Mouse (Mus musculus): ENCODE measurements around the gene Eid3.

Gene Eid3

GRCm38 (mm10) chr10:82866356-82866755 lies at the start of gene Eid3:
Eid3 (plus strand) TSS chr10:82866626.
- no peak for DNase-seq (ENCODE audit: low read depth, low spot score)

- DNase-seq (ENCODE audit: low read depth, low spot score): no peak
Observed at GRCm38 (mm10) chr10:82817514-82817913, 48.9 kb upstream of the Eid3 start.

DNA sequence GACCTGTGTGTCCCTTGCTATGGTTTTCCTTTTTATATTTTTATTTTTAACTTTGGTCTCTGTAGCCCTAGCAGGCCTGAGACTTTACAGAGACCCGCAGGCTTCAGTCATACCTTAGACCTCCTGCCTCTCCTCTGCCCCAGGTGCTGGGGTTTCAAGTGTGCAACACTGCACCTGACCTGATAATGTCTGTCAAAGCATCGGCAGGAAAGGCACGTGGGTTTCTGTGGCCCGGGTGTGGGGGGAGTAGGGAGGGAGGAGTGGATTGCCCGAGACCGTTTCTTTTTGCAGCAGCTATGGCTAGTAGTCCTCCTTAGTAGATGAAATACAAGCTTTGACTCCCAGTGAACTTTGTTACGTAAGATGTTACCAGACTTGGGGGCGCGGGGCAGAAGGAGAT lies 48.5 kb upstream of the Eid3 start:
- no peak for DNase-seq (ENCODE audit: low read depth, low spot score)

- no peak for DNase-seq (ENCODE audit: low read depth, low spot score)
Observed at GRCm38 (mm10) chr10:82818661-82819060, 47.8 kb upstream of the Eid3 start.

- no peak for DNase-seq (ENCODE audit: low read depth, low spot score)
Observed at GRCm38 (mm10) chr10:82823108-82823778, 43.2 kb upstream of the Eid3 start.

GRCm38 (mm10) chr10:82823779-82824177 lies 42.6 kb upstream of the Eid3 start:
- DNase-seq (ENCODE audit: low read depth, low spot score): no peak

DNA sequence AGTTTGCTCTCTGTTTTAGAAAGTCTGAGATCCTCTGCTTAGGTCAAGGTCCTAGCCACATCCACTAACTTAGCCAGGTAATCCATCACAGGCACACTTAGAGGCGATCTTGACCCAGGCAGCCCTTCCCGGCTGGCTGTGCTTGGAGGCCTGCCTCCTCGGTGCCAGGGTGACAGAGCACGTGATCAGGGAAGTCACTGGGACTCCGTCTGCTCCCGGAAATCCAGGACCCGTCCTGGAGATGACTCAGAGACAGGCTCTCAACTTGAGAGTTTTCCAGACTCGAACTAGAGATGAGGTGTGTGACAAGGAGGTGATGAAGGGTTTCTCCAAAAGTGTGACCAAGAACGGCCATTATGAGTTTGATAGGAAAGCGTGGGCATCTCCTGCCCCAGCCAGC lies 41.9 kb upstream of the Eid3 start:
- DNase-seq (ENCODE audit: low read depth, low spot score): no peak

DNA sequence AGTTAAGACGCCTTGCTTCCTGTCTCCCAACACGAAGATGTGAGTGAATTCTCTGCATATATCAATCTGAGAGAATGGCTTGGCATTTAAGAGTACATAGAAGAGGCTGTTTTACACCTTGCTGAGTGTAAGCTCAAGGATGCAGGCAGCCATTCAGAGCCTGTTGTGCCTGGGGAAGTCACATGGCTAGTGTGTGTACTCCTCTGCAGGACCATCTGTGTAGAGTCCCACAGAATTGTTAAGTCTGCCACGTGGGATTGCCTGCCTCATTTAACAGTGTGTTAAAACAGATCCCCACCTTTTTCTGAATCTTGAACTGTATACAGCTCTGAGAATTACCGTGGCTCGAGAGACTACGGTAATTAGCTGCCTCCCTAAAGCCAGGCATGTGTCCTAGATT lies 39.9 kb upstream of the Eid3 start:
- DNase-seq (ENCODE audit: low read depth, low spot score): no peak

- DNase-seq (ENCODE audit: low read depth, low spot score): no peak
Observed at GRCm38 (mm10) chr10:82833926-82834325, 32.5 kb upstream of the Eid3 start, which contains the start of gene Txnrd1. Txnrd1 (plus strand) TSS chr10:82833951.

DNA sequence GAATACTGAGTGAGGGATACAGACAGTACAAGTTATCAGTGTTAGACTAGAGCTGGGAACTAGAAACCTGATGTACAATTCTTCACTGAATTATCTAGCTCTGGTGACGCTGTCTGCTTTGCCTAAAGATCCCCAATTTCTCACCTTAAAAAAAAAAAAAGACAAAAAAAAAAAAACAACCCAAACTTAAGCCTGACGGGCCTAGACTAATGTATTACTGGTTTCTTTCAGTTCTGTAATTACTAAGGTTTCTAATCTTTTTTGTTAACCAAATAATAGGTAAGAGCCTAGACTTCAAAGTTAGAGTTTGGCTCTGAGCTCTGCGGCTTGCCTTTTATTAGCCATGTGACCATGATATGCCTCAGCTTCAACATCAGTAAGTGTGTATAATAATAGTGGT lies 30.5 kb upstream of the Eid3 start:
- no peak for DNase-seq (ENCODE audit: low read depth, low spot score)

- no peak for DNase-seq (ENCODE audit: low read depth, low spot score)
Observed at GRCm38 (mm10) chr10:82838390-82838789, 28.0 kb upstream of the Eid3 start.

- no peak for DNase-seq (ENCODE audit: low read depth, low spot score)
Observed at GRCm38 (mm10) chr10:82844090-82844489, 22.3 kb upstream of the Eid3 start.

GRCm38 (mm10) chr10:82844731-82845130 lies 21.7 kb upstream of the Eid3 start:
- no peak for DNase-seq (ENCODE audit: low read depth, low spot score)

DNA sequence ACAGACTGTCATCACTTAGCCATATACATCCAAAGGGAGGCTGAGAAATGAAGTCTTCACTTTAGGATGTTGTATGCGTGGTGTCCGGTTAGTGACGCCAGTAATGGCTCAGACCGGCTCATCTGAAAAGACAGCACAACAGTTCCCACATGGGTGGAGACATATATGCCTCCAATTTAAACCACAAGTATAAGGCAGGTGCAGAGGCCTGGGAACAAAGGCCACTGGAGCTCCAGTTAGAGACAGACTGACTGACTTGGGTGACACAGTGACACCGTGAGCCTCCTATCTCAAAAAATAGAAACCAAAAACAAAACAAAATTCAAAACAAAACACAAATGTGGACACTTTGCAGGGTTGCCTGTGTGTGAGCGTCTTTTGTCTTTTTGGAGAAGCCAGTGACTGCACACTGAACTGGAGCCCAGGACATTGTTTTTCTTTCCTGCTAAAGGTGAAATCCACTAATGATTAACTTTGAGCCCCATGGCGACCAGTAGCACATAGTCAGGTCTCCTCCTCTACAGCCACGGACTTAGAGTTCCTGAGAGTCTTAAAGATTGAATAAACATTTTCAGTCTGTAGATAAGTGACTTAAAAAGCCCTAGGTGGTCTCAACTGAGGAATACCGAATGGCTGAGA lies 18.5 kb upstream of the Eid3 start:
- DNase-seq (ENCODE audit: low read depth, low spot score): no peak

- no peak for DNase-seq (ENCODE audit: low read depth, low spot score)
Observed at GRCm38 (mm10) chr10:82849686-82850353, 16.6 kb upstream of the Eid3 start.

DNA sequence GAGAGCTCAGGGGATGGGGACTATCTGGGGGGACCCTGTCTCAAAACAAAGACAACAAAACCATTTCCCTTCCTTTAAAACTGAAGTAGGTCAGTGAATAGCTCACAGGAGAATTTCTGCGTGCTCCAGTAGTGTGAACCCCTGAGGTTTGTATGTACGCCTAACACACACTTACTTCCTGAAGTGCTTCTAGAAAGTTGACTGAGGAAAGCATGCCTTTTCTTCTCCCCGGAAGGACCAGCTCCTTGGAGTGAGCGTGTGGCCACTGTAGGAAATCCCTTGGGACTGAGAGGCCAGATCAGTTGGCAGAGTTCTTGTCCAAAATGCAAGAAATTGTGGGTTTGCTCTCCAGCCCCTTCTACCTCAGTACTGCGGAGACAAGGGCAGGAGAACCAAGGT lies 16.1 kb upstream of the Eid3 start:
- DNase-seq (ENCODE audit: low read depth, low spot score): no peak

DNA sequence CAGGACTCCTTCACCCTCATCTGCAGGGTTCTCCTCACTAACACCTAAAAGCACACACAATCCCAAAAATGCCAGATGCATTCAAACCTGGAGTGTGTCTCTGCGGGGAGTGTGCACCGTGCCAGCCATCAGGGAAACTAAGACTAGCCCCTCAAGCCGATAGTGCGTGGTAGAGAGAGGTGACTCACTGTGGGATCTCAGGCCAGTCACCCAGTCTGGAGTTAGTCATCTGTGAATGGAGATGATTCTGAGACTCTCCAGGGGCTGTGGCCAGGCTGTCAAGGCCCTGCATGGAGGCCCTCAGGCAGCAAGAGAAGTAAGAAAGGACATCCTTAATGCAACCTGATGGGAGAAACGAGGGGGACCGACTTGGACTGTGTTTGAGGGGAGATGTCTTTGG lies 14.7 kb upstream of the Eid3 start:
- DNase-seq (ENCODE audit: low read depth, low spot score): no peak

DNA sequence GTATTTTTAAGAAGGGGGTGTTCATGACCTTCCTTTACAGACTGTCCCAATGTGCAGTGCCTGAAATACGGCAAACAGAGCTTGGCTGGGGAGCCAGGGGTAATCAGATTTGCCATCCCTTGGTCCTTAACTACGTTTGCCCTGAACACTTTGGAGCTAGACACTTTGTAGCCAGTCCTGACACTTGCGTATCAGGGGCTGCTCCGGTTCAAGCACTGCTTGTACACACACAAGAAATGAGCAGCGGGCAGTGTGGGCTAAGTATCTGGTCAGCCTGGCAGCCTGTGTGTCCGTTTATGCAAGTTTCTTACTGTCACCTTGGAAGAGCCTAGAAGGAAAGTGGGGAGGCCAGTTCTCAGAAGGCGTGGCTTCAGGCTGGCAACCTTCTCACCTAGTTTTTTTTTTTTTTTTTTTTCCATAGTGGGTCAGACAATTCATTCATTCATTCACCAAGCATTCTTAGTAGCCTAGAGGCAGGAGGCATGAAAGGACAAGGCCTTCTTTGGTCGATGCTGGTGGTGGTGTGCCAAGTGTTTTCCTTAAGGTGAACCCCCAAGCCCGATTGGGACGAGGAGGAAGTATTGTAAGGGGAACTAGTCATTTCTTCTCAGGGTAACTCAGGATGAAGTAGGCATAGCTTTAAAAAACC lies 8.3 kb upstream of the Eid3 start:
- DNase-seq (ENCODE audit: low read depth, low spot score): no peak

DNA sequence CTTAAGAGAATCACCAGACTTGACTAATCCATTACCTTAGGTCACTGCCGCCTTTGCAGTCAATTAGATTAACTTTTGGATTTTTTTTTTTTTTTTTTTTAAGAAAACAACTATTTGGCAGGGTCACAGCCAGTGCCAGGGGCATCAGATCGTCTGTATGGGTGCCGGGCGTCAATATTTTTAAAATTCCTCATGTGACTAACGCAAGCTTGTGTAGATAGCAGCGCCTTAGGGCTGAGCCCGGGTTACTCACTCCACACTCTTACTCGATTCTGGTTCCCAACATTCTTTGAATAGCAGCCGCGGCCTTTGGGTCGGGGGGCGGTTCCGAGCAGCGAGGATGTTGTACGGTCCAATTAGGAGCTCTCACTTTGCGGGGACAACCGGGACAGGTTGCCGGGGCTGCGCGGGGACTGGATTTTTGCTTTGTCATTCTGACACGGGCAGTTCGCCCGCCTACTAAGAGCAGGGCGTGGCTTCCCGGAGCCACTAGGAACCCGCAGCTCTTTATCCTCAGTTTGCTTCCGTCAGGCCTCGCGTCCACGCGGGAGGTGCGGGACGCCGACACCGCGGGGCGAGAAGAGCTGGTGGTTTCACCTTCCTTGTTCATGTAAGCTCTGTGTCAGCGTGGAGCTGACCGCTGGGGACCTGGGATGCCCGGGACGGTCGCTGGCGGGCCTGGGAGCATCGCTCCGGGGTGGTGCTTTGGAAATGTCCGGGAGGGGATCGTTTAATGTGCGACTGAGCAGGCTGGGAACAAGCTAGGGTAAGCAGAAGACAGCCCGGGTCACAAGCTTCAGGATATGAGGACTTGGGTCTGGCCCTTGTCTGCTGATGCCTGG lies 7.5 kb upstream of the Eid3 start:
- DNase-seq (ENCODE audit: low read depth, low spot score): peak; percentile 89

- no peak for DNase-seq (ENCODE audit: low read depth, low spot score)
Observed at GRCm38 (mm10) chr10:82859533-82859915, 6.9 kb upstream of the Eid3 start.

- DNase-seq (ENCODE audit: low read depth, low spot score): no peak
Observed at GRCm38 (mm10) chr10:82860181-82860928, 6.1 kb upstream of the Eid3 start.
